Comparison of ENCODE assay signal across 21 mouse cellular contexts in the genomic region with DNA sequence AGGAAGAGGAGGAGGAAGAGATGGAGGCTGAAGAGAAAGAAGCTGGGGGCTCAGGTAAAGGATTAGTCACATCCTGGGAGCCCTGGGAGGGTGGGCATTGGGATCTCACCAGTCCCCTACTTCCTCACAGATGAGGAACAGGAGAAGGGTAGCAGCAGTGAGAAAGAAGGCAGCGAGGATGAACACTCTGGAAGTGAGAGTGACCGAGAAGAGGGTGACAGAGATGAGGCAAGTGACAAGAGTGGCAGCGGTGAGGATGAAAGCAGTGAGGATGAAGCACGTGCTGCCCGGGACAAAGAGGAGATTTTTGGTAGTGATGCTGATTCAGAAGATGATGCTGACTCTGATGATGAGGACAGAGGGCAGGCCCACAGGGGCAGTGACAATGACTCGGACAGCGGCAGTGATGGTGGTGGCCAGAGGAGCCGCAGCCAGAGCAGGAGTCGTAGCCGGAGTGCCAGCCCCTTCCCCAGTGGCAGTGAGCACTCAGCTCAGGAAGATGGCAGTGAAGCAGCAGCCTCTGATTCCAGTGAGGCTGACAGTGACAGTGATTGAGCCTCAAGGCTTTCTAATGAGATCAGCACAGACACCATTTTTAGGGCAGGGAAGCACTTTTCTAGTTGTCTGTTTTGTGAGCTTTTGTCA.
"Had no signal": no experiment of that assay in that cellular context is flagged by ENCODE, and none has a peak within 500 bp of the region (broad histone marks: within the 10 kb centered on the region; RNA-seq: fewer than 3 reads in every experiment).

No protein-coding gene starts in this region.

- H3K4me3 ChIP-seq: embryonic facial prominence, embryonic 10.5 days; embryonic facial prominence, embryonic 12.5 days; embryonic facial prominence, embryonic 13.5 days; embryonic facial prominence, embryonic 15.5 days; erythroblast, embryonic 14.5 days; forebrain, embryonic 10.5 days; forebrain, embryonic 12.5 days; forebrain, embryonic 13.5 days; forebrain, embryonic 15.5 days; gastrocnemius, adult 2 months had no signal

- H3K9ac ChIP-seq: embryonic facial prominence, embryonic 12.5 days; embryonic facial prominence, embryonic 13.5 days; embryonic facial prominence, embryonic 15.5 days; forebrain, embryonic 12.5 days; forebrain, embryonic 13.5 days; forebrain, embryonic 15.5 days; forebrain, postnatal 0 days had no signal

- DNase-seq: cerebellum, adult 2 months; cerebellum, adult 8-10 months; cerebellum, adult 9-10 months; cerebellum, adult 9-11 months; cerebellum, postnatal 36 days; gastrocnemius, adult 2 months; gastrocnemius, postnatal 10 days; gastrocnemius, postnatal 14 days; gastrocnemius, postnatal 25 days; gastrocnemius, postnatal 36 days; heart, adult 11 months had no signal

- H3K27ac ChIP-seq: embryonic facial prominence, embryonic 10.5 days; embryonic facial prominence, embryonic 12.5 days; embryonic facial prominence, embryonic 13.5 days; embryonic facial prominence, embryonic 15.5 days; forebrain, embryonic 10.5 days; forebrain, embryonic 12.5 days; forebrain, embryonic 13.5 days; forebrain, embryonic 15.5 days; gastrocnemius, adult 2 months had no signal

- H3K9me3 ChIP-seq: embryonic facial prominence, embryonic 10.5 days; embryonic facial prominence, embryonic 12.5 days; embryonic facial prominence, embryonic 13.5 days; embryonic facial prominence, embryonic 15.5 days; forebrain, embryonic 10.5 days; forebrain, embryonic 12.5 days; forebrain, embryonic 13.5 days; forebrain, embryonic 15.5 days had no signal

- H3K27me3 ChIP-seq: embryonic facial prominence, embryonic 12.5 days; embryonic facial prominence, embryonic 13.5 days; embryonic facial prominence, embryonic 15.5 days; forebrain, embryonic 12.5 days; forebrain, embryonic 13.5 days; forebrain, embryonic 15.5 days had no signal

- H3K4me2 ChIP-seq: embryonic facial prominence, embryonic 12.5 days; embryonic facial prominence, embryonic 13.5 days; embryonic facial prominence, embryonic 15.5 days; forebrain, embryonic 12.5 days; forebrain, embryonic 13.5 days; forebrain, embryonic 15.5 days had no signal
